Mouse (Mus musculus) thymus, adult 2 months (tissue): Measurements from ENCODE around the gene Npas2. TPM values are rescaled to one million over a fixed set of nuclear protein-coding genes. Genes with fewer than 3 reads are reported as not detected.

ENCODE experiments used
- DNase-seq: peaks from one replicate; pipeline ENCODE4 v3.0.0; 2021
- H3K27ac ChIP-seq: fragments of 200-500 bp; 2 replicates; pipeline ENCODE4 v1.5.1; 2012; ENCODE audit warnings: low read length, control low read depth; ENCODE audit not compliant: control insufficient read depth, insufficient read depth
- H3K27me3 ChIP-seq: fragments of 200-500 bp; 2 replicates; pipeline ENCODE4 v1.6.1; 2012; ENCODE audit warnings: mild to moderate bottlenecking, low read length, moderate library complexity, mixed read lengths; ENCODE audit not compliant: control insufficient read depth, insufficient read depth
- H3K36me3 ChIP-seq: fragments of 200-500 bp; 2 replicates; pipeline ENCODE4 v1.6.1; 2012; ENCODE audit warnings: mild to moderate bottlenecking, low read length, moderate library complexity; ENCODE audit not compliant: control insufficient read depth, insufficient read depth
- H3K4me1 ChIP-seq: fragments of 200-500 bp; replicated peaks from 2 replicates; pipeline ENCODE4 v1.6.1; 2012; ENCODE audit warnings: low read length; ENCODE audit not compliant: control insufficient read depth, insufficient read depth
- H3K4me3 ChIP-seq: fragments of 200-500 bp; 2 replicates; pipeline ENCODE4 v1.5.1; 2012; ENCODE audit warnings: mild to moderate bottlenecking, low read length, control low read depth, moderate library complexity; ENCODE audit not compliant: control insufficient read depth, insufficient read depth
- CTCF ChIP-seq: fragments of 200-500 bp; IDR thresholded peaks from 2 replicates; pipeline ENCODE4 v1.5.1; 2012; ENCODE audit warnings: mild to moderate bottlenecking, control low read depth, low read length, moderate library complexity, borderline replicate concordance; ENCODE audit not compliant: control insufficient read depth, poor library complexity, insufficient read depth; ENCODE audit errors: extremely low read depth
- POLR2A ChIP-seq: fragments of 200-500 bp; IDR thresholded peaks from 2 replicates; pipeline ENCODE4 v1.6.1; 2012; ENCODE audit warnings: mild to moderate bottlenecking, low read length, control low read depth, moderate library complexity; ENCODE audit not compliant: control insufficient read depth, poor library complexity, insufficient read depth; ENCODE audit errors: extremely low read depth
- WGBS: fragments of 180-500 bp; shearing (Covaris S2); methylation state at CpG from one replicate; pipeline ENCODE4 v1.1.7; 2018; 5-methylcytosine and 5-hydroxymethylcytosine counted together
- polyA plus RNA-seq: library from polyadenylated mRNA; depleted of rRNA; stranded (reverse); fragments of >200 nt; gene quantifications from 2 replicates; pipeline ENCODE4 v1.2.3, GENCODE M21; 2012

Gene Npas2
- polyA plus RNA-seq, 1 experiment, result 6.9 TPM

- no peak for DNase-seq
- WGBS, result 94% methylated on average over 5 of the region's 5 CpGs
- no peak overlapping the region for H3K27ac ChIP-seq
- TF ChIP-seq CTCF (no peak), POLR2A (no peak)
- H3K4me3 ChIP-seq, result no peak overlapping the region
- peaks cover under 1% of the 10 kb centered on the region for H3K4me1 ChIP-seq
- H3K27me3 ChIP-seq, result no peaks in the 10 kb centered on the region
- peaks cover 52% of the 10 kb centered on the region for H3K36me3 ChIP-seq
Observed at GRCm38 (mm10) chr1:39374231-39374809, 180.8 kb downstream of the Npas2 start.

- Histone ChIP-seq H3K27ac (no peak overlapping the region), H3K4me3 (no peak overlapping the region), H3K27me3 (no peaks in the 10 kb centered on the region), H3K4me1 (no peaks in the 10 kb centered on the region), H3K36me3 (peaks cover 34% of the 10 kb centered on the region)
- WGBS, result 95% methylated on average over 7 of the region's 7 CpGs
- TF ChIP-seq CTCF (no peak), POLR2A (no peak)
- no peak for DNase-seq
Observed at GRCm38 (mm10) chr1:39376121-39376520, 182.6 kb downstream of the Npas2 start.

GRCm38 (mm10) chr1:39376726-39377240 is 183.3 kb downstream of the Npas2 start:
- WGBS, result 98% methylated on average over 9 of the region's 9 CpGs

GRCm38 (mm10) chr1:39378540-39378939 is 185.0 kb downstream of the Npas2 start:
- Histone ChIP-seq H3K4me3 (no peak overlapping the region), H3K27ac (no peak overlapping the region), H3K27me3 (no peaks in the 10 kb centered on the region), H3K36me3 (peaks cover 10% of the 10 kb centered on the region), H3K4me1 (no peaks in the 10 kb centered on the region)
- TF ChIP-seq CTCF, result no peak
- 89% methylated on average over 1 of the region's 1 CpGs for WGBS
- no peak for DNase-seq

More at GRCm38 (mm10) chr1:39376726-39377240, 183.3 kb downstream of the Npas2 start:
- no peak for DNase-seq
- Histone ChIP-seq H3K27ac (no peak overlapping the region), H3K36me3 (peaks cover 27% of the 10 kb centered on the region), H3K4me3 (no peak overlapping the region), H3K27me3 (no peaks in the 10 kb centered on the region), H3K4me1 (no peaks in the 10 kb centered on the region)
- TF ChIP-seq POLR2A (no peak), CTCF (no peak)

GRCm38 (mm10) chr1:39379021-39379420 is 185.5 kb downstream of the Npas2 start:
- TF ChIP-seq POLR2A, result no peak
- TF ChIP-seq CTCF, result no peak
- 88% methylated on average over 5 of the region's 5 CpGs for WGBS
- Histone ChIP-seq H3K4me1 (no peaks in the 10 kb centered on the region), H3K4me3 (no peak overlapping the region), H3K27ac (no peak overlapping the region), H3K36me3 (peaks cover 5% of the 10 kb centered on the region), H3K27me3 (no peaks in the 10 kb centered on the region)
- DNase-seq, result no peak

- TF ChIP-seq CTCF, result no peak
- no peak for TF ChIP-seq POLR2A
- Histone ChIP-seq H3K27ac (no peak overlapping the region), H3K36me3 (no peaks in the 10 kb centered on the region), H3K4me1 (no peaks in the 10 kb centered on the region), H3K4me3 (no peak overlapping the region), H3K27me3 (no peaks in the 10 kb centered on the region)
- WGBS, result 54% methylated on average over 9 of the region's 9 CpGs
- no peak for DNase-seq
Observed at GRCm38 (mm10) chr1:39381017-39381416, 187.5 kb downstream of the Npas2 start.

- Histone ChIP-seq H3K27ac (no peak overlapping the region), H3K4me3 (no peak overlapping the region), H3K36me3 (no peaks in the 10 kb centered on the region), H3K27me3 (no peaks in the 10 kb centered on the region), H3K4me1 (no peaks in the 10 kb centered on the region)
- no peak for TF ChIP-seq POLR2A
- 69% methylated on average over 9 of the region's 9 CpGs for WGBS
- no peak for DNase-seq
Observed at GRCm38 (mm10) chr1:39384914-39385313, 191.4 kb downstream of the Npas2 start.
